Mouse (Mus musculus) CH12.LX (cell line): ENCODE measurements around the gene Atg16l2. TPM values are rescaled to one million over a fixed set of nuclear protein-coding genes. Genes with fewer than 3 reads are reported as not detected.

ENCODE experiments used
- DNase-seq: peaks from one replicate; pipeline ENCODE4 v3.0.0-alpha.2; 2013; ENCODE audit errors: extremely low read depth
- H3K27ac ChIP-seq: 2 replicates; pipeline ENCODE4 v1.5.1; 2012; ENCODE audit warnings: low read depth, mild to moderate bottlenecking, control low read depth, moderate library complexity; ENCODE audit not compliant: insufficient read depth
- H3K27me3 ChIP-seq: replicated peaks from 2 replicates; pipeline ENCODE3; 2012; ENCODE audit warnings: inconsistent platforms
- H3K36me3 ChIP-seq, 2 experiments: replicated peaks in 1 of 2; 2 replicates each; pipeline versions ENCODE3 to v1.6.1; 2012; ENCODE audit warnings: inconsistent platforms in 1 of 2, low read length in 1 of 2, mild to moderate bottlenecking in 1 of 2, mixed read lengths in 1 of 2, moderate library complexity in 1 of 2; ENCODE audit not compliant: control insufficient read depth in 1 of 2, insufficient read depth in 1 of 2
- H3K4me1 ChIP-seq, 2 experiments: 2 replicates each; pipeline ENCODE4 v1.6.1; 2012; ENCODE audit warnings: inconsistent platforms in 1 of 2, moderate library complexity in 1 of 2; ENCODE audit not compliant: insufficient read depth in 2 of 2, control insufficient read depth in 1 of 2
- H3K4me2 ChIP-seq: 2 replicates; pipeline ENCODE4 v1.6.1; 2012; ENCODE audit warnings: low read depth, mild to moderate bottlenecking, control low read depth; ENCODE audit not compliant: poor library complexity, insufficient read depth, severe bottlenecking
- H3K4me3 ChIP-seq, 3 experiments: fragments of 150-350 bp in 1 of 3; sonication (generic) in 1 of 3; replicated peaks in 1 of 3; 2 replicates each; pipeline versions ENCODE3 to v1.5.1; 2011 to 2012; ENCODE audit warnings: low read depth in 2 of 3, low read length in 2 of 3, mild to moderate bottlenecking in 2 of 3, moderate library complexity in 2 of 3, control low read depth in 1 of 3, improper control_type of control experiment in 1 of 3, inconsistent platforms in 1 of 3, mixed read lengths in 1 of 3; ENCODE audit not compliant: poor library complexity in 1 of 3
- H3K79me2 ChIP-seq: replicated peaks from 2 replicates; pipeline ENCODE4 v1.6.1; 2012; ENCODE audit warnings: mild to moderate bottlenecking, moderate library complexity; ENCODE audit not compliant: control insufficient read depth, poor library complexity, insufficient read depth, severe bottlenecking; ENCODE audit errors: extremely low read depth
- H3K9ac ChIP-seq: 2 replicates; pipeline ENCODE4 v1.6.1; 2012; ENCODE audit warnings: low read depth, mild to moderate bottlenecking, control low read depth, moderate library complexity; ENCODE audit not compliant: insufficient read depth
- H3K9me3 ChIP-seq: replicated peaks from 2 replicates; pipeline ENCODE3; 2012; ENCODE audit warnings: low read length, inconsistent platforms, mixed read lengths
- ELF1 ChIP-seq: IDR thresholded peaks from 2 replicates; pipeline ENCODE4 v1.6.1; 2014; ENCODE audit warnings: low read depth, mild to moderate bottlenecking, inconsistent platforms, low read length, improper control_type of control experiment
- EP300 ChIP-seq: IDR thresholded peaks from 2 replicates; pipeline ENCODE4 v1.6.1; 2011; ENCODE audit warnings: low read length, improper control_type of control experiment
- GABPA ChIP-seq: IDR thresholded peaks from 2 replicates; pipeline ENCODE4 v1.6.1; 2012; ENCODE audit warnings: low read depth, low read length, improper control_type of control experiment, inconsistent platforms; ENCODE audit not compliant: insufficient replicate concordance
- IRF4 ChIP-seq: IDR thresholded peaks from 2 replicates; pipeline ENCODE4 v1.6.1; 2014; ENCODE audit warnings: low read depth, mild to moderate bottlenecking, inconsistent platforms, low read length, improper control_type of control experiment
- JUND ChIP-seq: conservative IDR thresholded peaks from 2 replicates; pipeline ENCODE4 v1.6.1; 2011; ENCODE audit warnings: low read depth, low read length, improper control_type of control experiment
- MAFK ChIP-seq: IDR thresholded peaks from 2 replicates; pipeline ENCODE4 v1.6.1; 2011; ENCODE audit warnings: low read length, improper control_type of control experiment; ENCODE audit not compliant: insufficient replicate concordance
- MAX ChIP-seq: IDR thresholded peaks from 2 replicates; pipeline ENCODE4 v1.6.1; 2011; ENCODE audit warnings: low read length, improper control_type of control experiment
- MAZ ChIP-seq: IDR thresholded peaks from 2 replicates; pipeline ENCODE4 v1.6.1; 2012; ENCODE audit warnings: low read depth, mild to moderate bottlenecking, inconsistent platforms, low read length, improper control_type of control experiment, moderate library complexity
- MXI1 ChIP-seq: IDR thresholded peaks from 2 replicates; pipeline ENCODE4 v1.6.1; 2011; ENCODE audit warnings: mild to moderate bottlenecking, low read depth, low read length, improper control_type of control experiment
- MYC ChIP-seq: IDR thresholded peaks from 2 replicates; pipeline ENCODE4 v1.6.1; 2011; ENCODE audit warnings: low read depth, mild to moderate bottlenecking, improper control_type of control experiment, low read length
- POLR2AphosphoS2 ChIP-seq: IDR thresholded peaks from 2 replicates; pipeline ENCODE4 v1.6.1; 2011; ENCODE audit warnings: low read depth, low read length, improper control_type of control experiment
- RAD21 ChIP-seq: IDR thresholded peaks from 2 replicates; pipeline ENCODE4 v1.6.1; 2011; ENCODE audit warnings: low read depth, mild to moderate bottlenecking, low read length, improper control_type of control experiment, moderate library complexity
- TBP ChIP-seq: conservative IDR thresholded peaks from 2 replicates; pipeline ENCODE4 v1.6.1; 2011; ENCODE audit warnings: low read depth, low read length, improper control_type of control experiment
- USF1 ChIP-seq: IDR thresholded peaks from 2 replicates; pipeline ENCODE4 v1.6.1; 2014; ENCODE audit warnings: low read depth, mild to moderate bottlenecking, inconsistent platforms, low read length, improper control_type of control experiment
- ZC3H11A ChIP-seq: IDR thresholded peaks from 2 replicates; pipeline ENCODE4 v1.6.1; 2012; ENCODE audit warnings: low read depth, mild to moderate bottlenecking, inconsistent platforms, low read length, improper control_type of control experiment
- ZMIZ1 ChIP-seq: IDR thresholded peaks from 2 replicates; pipeline ENCODE4 v1.6.1; 2012; ENCODE audit warnings: low read depth, mild to moderate bottlenecking, inconsistent platforms, low read length, improper control_type of control experiment
- ZNF384 ChIP-seq: IDR thresholded peaks from 2 replicates; pipeline ENCODE4 v1.6.1; 2012; ENCODE audit warnings: low read depth, low read length, improper control_type of control experiment, inconsistent platforms
- dilution Hi-C: fragments of 300-500 bp; cut with MboI; formaldehyde crosslinking; loops from 2 replicates; pipeline ENCODE4 v1.14.3; 2020; ENCODE audit warnings: low sequenced_read_pairs; ENCODE audit not compliant: extremely low pct_unique_long_range_greater_than_20kb, extremely low pct_ligation_motif_present
- in situ Hi-C: fragments of 300-500 bp; cut with MboI; formaldehyde crosslinking; loops from 3 replicates; pipeline ENCODE4 v1.14.3; 2019; ENCODE audit warnings: low sequenced_read_pairs, low pct_ligation_motif_present, low pct_unique_long_range_greater_than_20kb, mixed read lengths
- polyA plus RNA-seq: library from polyadenylated mRNA; unstranded; fragments of >175 nt; gene quantifications from 2 replicates; pipeline ENCODE4 v1.2.1, GENCODE M21; 2012; ENCODE audit warnings: low read depth; ENCODE audit not compliant: insufficient read length
- total RNA-seq, 2 experiments: library from RNA; depleted of rRNA; stranded (reverse); fragments of 300-350 nt in 1 of 2; fragments of >200 nt in 1 of 2; gene quantifications; 2 replicates each; pipeline ENCODE4 v1.2.3; 2012 to 2014

The Atg16l2 gene
- total and polyA plus RNA-seq, 3 experiments, result 12.7 to 43.8 (median 15.4) TPM

DNA sequence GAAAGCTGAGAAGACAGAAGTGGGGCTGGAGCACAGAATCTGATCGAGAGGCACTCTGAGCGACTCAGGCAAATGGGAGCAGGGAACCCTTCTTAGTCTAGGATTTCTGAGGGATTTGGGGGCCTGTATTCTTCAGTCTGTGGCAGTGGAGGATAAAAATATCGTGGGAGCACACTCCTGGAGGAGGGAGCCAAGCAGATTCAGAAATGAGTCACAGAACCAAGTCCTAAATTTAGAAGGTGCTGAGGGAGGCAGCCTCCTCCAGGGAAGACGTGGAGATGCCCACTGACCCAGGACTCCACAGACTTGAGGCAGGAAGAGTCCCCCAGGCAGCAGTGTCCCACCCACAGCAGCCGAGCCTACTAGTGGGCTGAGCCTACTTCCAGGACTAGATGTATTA is 12.3 kb upstream of the Atg16l2 start:
- H3K36me3 ChIP-seq, result no peaks in the 10 kb centered on the region
- no peak overlapping the region for H3K27ac ChIP-seq
- no peak overlapping the region for H3K4me3 ChIP-seq
- H3K9ac ChIP-seq, result no peak overlapping the region
- no peak overlapping the region for H3K4me2 ChIP-seq
- H3K4me1 ChIP-seq, result peaks cover 8 to 28% of the 10 kb centered on the region in 2 experiments
- no peaks in the 10 kb centered on the region for H3K79me2 ChIP-seq
- in situ Hi-C loops, result no loop called here
- no peak for TF ChIP-seq ZMIZ1
- no peaks in the 10 kb centered on the region for H3K9me3 ChIP-seq
- no peak for DNase-seq
- dilution Hi-C loops, result no loop called here
- peaks cover 15% of the 10 kb centered on the region for H3K27me3 ChIP-seq

DNA sequence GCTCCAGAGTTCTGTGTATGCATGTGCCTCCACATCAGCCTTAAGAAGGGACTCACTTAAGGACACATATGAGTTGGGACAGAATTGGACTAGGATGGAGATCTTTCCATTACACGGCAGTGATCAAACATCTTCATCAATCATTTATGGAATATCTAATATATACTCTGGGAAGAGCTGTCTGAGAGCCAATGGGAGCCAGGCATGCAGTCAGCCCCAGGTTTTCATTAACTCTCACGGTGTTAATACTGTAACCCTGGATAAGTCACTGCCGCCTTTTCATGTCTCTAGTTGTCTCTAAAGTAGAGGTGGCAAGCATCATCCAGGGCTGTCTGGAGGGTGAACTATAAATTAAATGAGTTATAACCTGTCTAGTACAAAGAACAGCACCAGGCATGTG is 11.0 kb upstream of the Atg16l2 start:
- H3K4me3 ChIP-seq, result no peak overlapping the region
- H3K9ac ChIP-seq, result no peak overlapping the region
- no peaks in the 10 kb centered on the region for H3K36me3 ChIP-seq
- in situ Hi-C loops, result no loop called here
- no peak for DNase-seq
- dilution Hi-C loops, result no loop called here
- no peak overlapping the region for H3K4me2 ChIP-seq
- H3K4me1 ChIP-seq, result peaks cover 8 to 28% of the 10 kb centered on the region in 2 experiments
- H3K79me2 ChIP-seq, result no peaks in the 10 kb centered on the region
- H3K27me3 ChIP-seq, result peaks cover 6% of the 10 kb centered on the region
- TF ChIP-seq MYC (no peak), MAZ (no peak), USF1 (no peak), ZNF384 (no peak), ELF1 (no peak), MAX (no peak)
- H3K27ac ChIP-seq, result no peak overlapping the region
- no peaks in the 10 kb centered on the region for H3K9me3 ChIP-seq

DNA sequence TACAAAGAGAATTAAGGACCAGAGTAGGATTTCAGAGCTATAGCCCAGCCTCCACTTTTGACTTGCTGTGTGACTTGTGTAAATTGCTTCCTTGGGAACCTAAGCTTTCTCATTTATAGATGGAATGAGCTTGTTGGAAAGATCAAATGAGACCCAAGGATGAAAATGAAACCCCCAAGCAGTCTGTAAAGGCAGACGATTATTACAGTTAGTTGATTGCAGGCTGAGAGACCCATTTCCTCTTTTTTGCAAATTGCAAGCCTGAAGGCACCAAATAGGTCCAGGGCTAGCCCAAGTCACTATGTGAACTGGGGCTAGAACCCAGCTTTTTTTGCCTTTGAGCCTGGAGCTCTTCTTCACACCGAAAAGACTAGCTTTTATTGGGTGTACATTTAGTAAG is 9.0 kb upstream of the Atg16l2 start:
- H3K4me2 ChIP-seq, result peak overlapping the region; percentile 64
- H3K9ac ChIP-seq, result peak overlapping the region; percentile 28; the same call in 1 of the 2 replicates
- no peaks in the 10 kb centered on the region for H3K36me3 ChIP-seq
- no peaks in the 10 kb centered on the region for H3K79me2 ChIP-seq
- H3K9me3 ChIP-seq, result no peaks in the 10 kb centered on the region
- no peak for TF ChIP-seq POLR2AphosphoS2
- no peak for TF ChIP-seq TBP
- TF ChIP-seq ELF1, result no peak
- no peak for TF ChIP-seq EP300
- no peak for TF ChIP-seq MXI1
- TF ChIP-seq MAFK, result no peak
- TF ChIP-seq ZC3H11A, result no peak
- no peak for TF ChIP-seq ZNF384
- no peak for TF ChIP-seq JUND
- no peak for TF ChIP-seq IRF4
- TF ChIP-seq ZMIZ1, result no peak
- TF ChIP-seq RAD21, result no peak
- TF ChIP-seq GABPA, result no peak
- in situ Hi-C loops (no loop called here), dilution Hi-C loops (no loop called here)
- peak overlapping the region in 1 of 3 experiments; percentile 59 for H3K4me3 ChIP-seq
- H3K27me3 ChIP-seq, result peaks cover 5% of the 10 kb centered on the region
- DNase-seq, result no peak
- no peak overlapping the region for H3K27ac ChIP-seq
- H3K4me1 ChIP-seq, result peaks cover 2 to 19% of the 10 kb centered on the region in 2 experiments; a peak in 3 of 4 replicates
